Mouse (Mus musculus): ENCODE measurements around the gene Syndig1. TPM values are rescaled to one million over a fixed set of nuclear protein-coding genes. Genes with fewer than 3 reads are reported as not detected.

Syndig1 gene
- polyA plus RNA-seq, 1 experiment from 2014 or later: 4.7 TPM

GRCm38 (mm10) chr2:149832301-149832700, 3.3 kb downstream of the Syndig1 start:
- H3K27me3 ChIP-seq: peaks cover 45% of the 10 kb centered on the region
- peak overlapping the region; percentile 93 for H3K4me2 ChIP-seq
- H3K4me3 ChIP-seq: peak overlapping the region; percentile 46; the same call in 1 of the 2 replicates
- no peak overlapping the region for H3K27ac ChIP-seq
- H3K4me1 ChIP-seq: peaks cover 16% of the 10 kb centered on the region; the same call in 1 of the 2 replicates
- H3K9ac ChIP-seq: no peak overlapping the region
- H3K9me3 ChIP-seq: no peaks in the 10 kb centered on the region
- 9% methylated on average over 5 of the region's 5 CpGs for WGBS
- no peaks in the 10 kb centered on the region for H3K36me3 ChIP-seq
- ATAC-seq (ENCODE audit: borderline replicate concordance, extremely low read depth, low FRiP score, low TSS enrichment): no peak

- H3K9ac ChIP-seq: no peak overlapping the region
- H3K27me3 ChIP-seq: peaks cover 31% of the 10 kb centered on the region
- H3K4me3 ChIP-seq: no peak overlapping the region
- no peak overlapping the region for H3K27ac ChIP-seq
- no peaks in the 10 kb centered on the region for H3K9me3 ChIP-seq
- no peak for ATAC-seq (ENCODE audit: borderline replicate concordance, extremely low read depth, low FRiP score, low TSS enrichment)
- no peak overlapping the region for H3K4me2 ChIP-seq
- peaks cover 14% of the 10 kb centered on the region; the same call in 1 of the 2 replicates for H3K4me1 ChIP-seq
- no peaks in the 10 kb centered on the region for H3K36me3 ChIP-seq
- 86% methylated on average over 1 of the region's 1 CpGs for WGBS
Measured at GRCm38 (mm10) chr2:149835091-149835490, 6.1 kb downstream of the Syndig1 start.

GRCm38 (mm10) chr2:149836471-149837135, 7.6 kb downstream of the Syndig1 start:
- 79% methylated on average over 2 of the region's 2 CpGs for WGBS
- ATAC-seq (ENCODE audit: borderline replicate concordance, extremely low read depth, low FRiP score, low TSS enrichment): no peak
- H3K27ac ChIP-seq: no peak overlapping the region

GRCm38 (mm10) chr2:149839666-149840065, 10.7 kb downstream of the Syndig1 start:
- ATAC-seq (ENCODE audit: borderline replicate concordance, extremely low read depth, low FRiP score, low TSS enrichment): no peak

More at GRCm38 (mm10) chr2:149836471-149837135, 7.6 kb downstream of the Syndig1 start:
- H3K36me3 ChIP-seq: no peaks in the 10 kb centered on the region
- 0 out of 2 replicates have a peak, but pooled peaks cover 3% of the 10 kb centered on the region for H3K4me1 ChIP-seq
- no peak overlapping the region for H3K4me3 ChIP-seq
- no peak overlapping the region for H3K4me2 ChIP-seq
- peaks cover 16% of the 10 kb centered on the region for H3K27me3 ChIP-seq
- H3K9ac ChIP-seq: no peak overlapping the region
- H3K9me3 ChIP-seq: no peaks in the 10 kb centered on the region

GRCm38 (mm10) chr2:149844575-149844974, 15.6 kb downstream of the Syndig1 start:
- no peaks in the 10 kb centered on the region for H3K9me3 ChIP-seq

More at GRCm38 (mm10) chr2:149839666-149840065, 10.7 kb downstream of the Syndig1 start:
- no peaks in the 10 kb centered on the region for H3K4me1 ChIP-seq
- no peak overlapping the region for H3K27ac ChIP-seq
- H3K4me3 ChIP-seq: no peak overlapping the region
- H3K9me3 ChIP-seq: no peaks in the 10 kb centered on the region
- 63% methylated on average over 2 of the region's 2 CpGs for WGBS
- no peaks in the 10 kb centered on the region for H3K36me3 ChIP-seq
- no peak overlapping the region for H3K4me2 ChIP-seq
- H3K9ac ChIP-seq: no peak overlapping the region
- H3K27me3 ChIP-seq: no peaks in the 10 kb centered on the region

GRCm38 (mm10) chr2:149848778-149849177, 19.8 kb downstream of the Syndig1 start:
- Histone ChIP-seq H3K27ac (no peak overlapping the region), H3K36me3 (no peaks in the 10 kb centered on the region), H3K27me3 (no peaks in the 10 kb centered on the region), H3K4me2 (no peak overlapping the region), H3K4me1 (no peaks in the 10 kb centered on the region), H3K9me3 (no peaks in the 10 kb centered on the region), H3K9ac (no peak overlapping the region), H3K4me3 (no peak overlapping the region)
- ATAC-seq (ENCODE audit: borderline replicate concordance, extremely low read depth, low FRiP score, low TSS enrichment): no peak
- WGBS: 48% methylated on average over 4 of the region's 4 CpGs

More at GRCm38 (mm10) chr2:149844575-149844974, 15.6 kb downstream of the Syndig1 start:
- ATAC-seq (ENCODE audit: borderline replicate concordance, extremely low read depth, low FRiP score, low TSS enrichment): peak; percentile 92
- Histone ChIP-seq H3K27me3 (no peaks in the 10 kb centered on the region), H3K27ac (peak overlapping the region; percentile 70), H3K9ac (no peak overlapping the region), H3K4me3 (no peak overlapping the region), H3K4me2 (no peak overlapping the region), H3K36me3 (no peaks in the 10 kb centered on the region), H3K4me1 (no peaks in the 10 kb centered on the region)
- WGBS: 57% methylated on average over 2 of the region's 2 CpGs

GRCm38 (mm10) chr2:149861002-149861401, 32.0 kb downstream of the Syndig1 start:
- no peak for ATAC-seq (ENCODE audit: borderline replicate concordance, extremely low read depth, low FRiP score, low TSS enrichment)
- Histone ChIP-seq H3K27ac (no peak overlapping the region), H3K4me3 (no peak overlapping the region), H3K27me3 (no peaks in the 10 kb centered on the region), H3K9me3 (no peaks in the 10 kb centered on the region), H3K4me2 (no peak overlapping the region), H3K9ac (no peak overlapping the region), H3K4me1 (no peaks in the 10 kb centered on the region), H3K36me3 (no peaks in the 10 kb centered on the region)
- WGBS: 84% methylated on average over 3 of the region's 3 CpGs

- Histone ChIP-seq H3K27ac (no peak overlapping the region), H3K4me2 (no peak overlapping the region), H3K9me3 (no peaks in the 10 kb centered on the region), H3K4me1 (no peaks in the 10 kb centered on the region), H3K36me3 (no peaks in the 10 kb centered on the region), H3K4me3 (no peak overlapping the region), H3K27me3 (no peaks in the 10 kb centered on the region), H3K9ac (no peak overlapping the region)
- WGBS: 62% methylated on average over 5 of the region's 5 CpGs
- ATAC-seq (ENCODE audit: borderline replicate concordance, extremely low read depth, low FRiP score, low TSS enrichment): no peak
Measured at GRCm38 (mm10) chr2:149865914-149866435, 37.0 kb downstream of the Syndig1 start.

- Histone ChIP-seq H3K27ac (no peak overlapping the region), H3K27me3 (no peaks in the 10 kb centered on the region), H3K9me3 (no peaks in the 10 kb centered on the region), H3K4me2 (no peak overlapping the region), H3K9ac (no peak overlapping the region), H3K36me3 (no peaks in the 10 kb centered on the region), H3K4me1 (no peaks in the 10 kb centered on the region), H3K4me3 (no peak overlapping the region)
- no peak for ATAC-seq (ENCODE audit: borderline replicate concordance, extremely low read depth, low FRiP score, low TSS enrichment)
- WGBS: 69% methylated on average over 2 of the region's 2 CpGs
Measured at GRCm38 (mm10) chr2:149870496-149870895, 41.5 kb downstream of the Syndig1 start.

- ATAC-seq (ENCODE audit: borderline replicate concordance, extremely low read depth, low FRiP score, low TSS enrichment): no peak
- no peaks in the 10 kb centered on the region for H3K9me3 ChIP-seq
- no peak overlapping the region for H3K9ac ChIP-seq
- no peaks in the 10 kb centered on the region for H3K36me3 ChIP-seq
- H3K4me3 ChIP-seq: no peak overlapping the region
- H3K4me2 ChIP-seq: no peak overlapping the region
- WGBS: 86% methylated on average over 4 of the region's 4 CpGs
- H3K27ac ChIP-seq: no peak overlapping the region
- no peaks in the 10 kb centered on the region for H3K4me1 ChIP-seq
- H3K27me3 ChIP-seq: no peaks in the 10 kb centered on the region
Measured at GRCm38 (mm10) chr2:149872496-149872895, 43.5 kb downstream of the Syndig1 start.

GRCm38 (mm10) chr2:149873346-149873745, 44.3 kb downstream of the Syndig1 start:
- WGBS: 81% methylated on average over 3 of the region's 3 CpGs
- ATAC-seq (ENCODE audit: borderline replicate concordance, extremely low read depth, low FRiP score, low TSS enrichment): no peak
- Histone ChIP-seq H3K9me3 (no peaks in the 10 kb centered on the region), H3K4me2 (no peak overlapping the region), H3K36me3 (no peaks in the 10 kb centered on the region), H3K9ac (no peak overlapping the region), H3K27me3 (no peaks in the 10 kb centered on the region), H3K27ac (no peak overlapping the region), H3K4me3 (no peak overlapping the region), H3K4me1 (no peaks in the 10 kb centered on the region)

- H3K27me3 ChIP-seq: no peaks in the 10 kb centered on the region
- H3K4me1 ChIP-seq: no peaks in the 10 kb centered on the region
- WGBS: 40% methylated on average over 2 of the region's 2 CpGs
- no peak for ATAC-seq (ENCODE audit: borderline replicate concordance, extremely low read depth, low FRiP score, low TSS enrichment)
- H3K36me3 ChIP-seq: no peaks in the 10 kb centered on the region
- H3K4me3 ChIP-seq: no peak overlapping the region
- no peaks in the 10 kb centered on the region for H3K9me3 ChIP-seq
- no peak overlapping the region for H3K27ac ChIP-seq
- H3K4me2 ChIP-seq: no peak overlapping the region
- no peak overlapping the region for H3K9ac ChIP-seq
Measured at GRCm38 (mm10) chr2:149877954-149878353, 48.9 kb downstream of the Syndig1 start.

Measured in lung, embryonic 15.5 days (tissue).